Mouse (Mus musculus) embryonic facial prominence, embryonic 12.5 days (tissue): ENCODE measurements around the gene Tjp2. TPM values are rescaled to one million over a fixed set of nuclear protein-coding genes. Genes with fewer than 3 reads are reported as not detected.

ENCODE experiments used
- ATAC-seq: fragments of 200-750 bp; cut with Nextera tagmentation; 2 replicates; pipeline ENCODE4 v1.8.0; 2017; ENCODE audit not compliant: insufficient number of reproducible peaks, insufficient read depth, low FRiP score, low TSS enrichment
- H3K27ac ChIP-seq: fragments of 300-500 bp; sonication (generic); 2 replicates; pipeline ENCODE4 v1.5.1; 2016; ENCODE audit warnings: mild to moderate bottlenecking
- H3K27me3 ChIP-seq: fragments of 300-500 bp; sonication (generic); 2 replicates; pipeline ENCODE4 v1.6.1; 2016; ENCODE audit warnings: mild to moderate bottlenecking, moderate library complexity
- H3K36me3 ChIP-seq: fragments of 300-500 bp; sonication (generic); 2 replicates; pipeline ENCODE4 v1.6.1; 2016; ENCODE audit warnings: mild to moderate bottlenecking
- H3K4me1 ChIP-seq: fragments of 300-500 bp; sonication (generic); 2 replicates; pipeline ENCODE4 v1.6.1; 2016
- H3K4me2 ChIP-seq: fragments of 300-500 bp; sonication (generic); replicated peaks from 2 replicates; pipeline ENCODE4 v1.6.1; 2016; ENCODE audit warnings: mild to moderate bottlenecking, moderate library complexity
- H3K4me3 ChIP-seq: fragments of 300-500 bp; sonication (generic); 2 replicates; pipeline ENCODE4 v1.5.1; 2016; ENCODE audit warnings: mild to moderate bottlenecking
- H3K9ac ChIP-seq: fragments of 300-500 bp; sonication (generic); 2 replicates; pipeline ENCODE4 v1.6.1; 2016; ENCODE audit warnings: mild to moderate bottlenecking, moderate library complexity
- H3K9me3 ChIP-seq: fragments of 300-500 bp; sonication (generic); 2 replicates; pipeline ENCODE4 v1.6.1; 2016; ENCODE audit warnings: mild to moderate bottlenecking, moderate library complexity
- WGBS: fragments of 180-500 bp; shearing (Covaris S2); methylation state at CpG from one replicate; pipeline ENCODE4 v1.1.7; 2016; 5-methylcytosine and 5-hydroxymethylcytosine counted together
- polyA plus RNA-seq: library from polyadenylated mRNA; unstranded; fragments of >200 nt; fragmentation: Nextera tagmentation; extraction: Ambion mirVana; gene quantifications from 2 replicates; pipeline ENCODE4 v1.2.1, GENCODE M21; 2016

Gene Tjp2
- polyA plus RNA-seq, 1 experiment from 2014 or later = 26.6 TPM

DNA sequence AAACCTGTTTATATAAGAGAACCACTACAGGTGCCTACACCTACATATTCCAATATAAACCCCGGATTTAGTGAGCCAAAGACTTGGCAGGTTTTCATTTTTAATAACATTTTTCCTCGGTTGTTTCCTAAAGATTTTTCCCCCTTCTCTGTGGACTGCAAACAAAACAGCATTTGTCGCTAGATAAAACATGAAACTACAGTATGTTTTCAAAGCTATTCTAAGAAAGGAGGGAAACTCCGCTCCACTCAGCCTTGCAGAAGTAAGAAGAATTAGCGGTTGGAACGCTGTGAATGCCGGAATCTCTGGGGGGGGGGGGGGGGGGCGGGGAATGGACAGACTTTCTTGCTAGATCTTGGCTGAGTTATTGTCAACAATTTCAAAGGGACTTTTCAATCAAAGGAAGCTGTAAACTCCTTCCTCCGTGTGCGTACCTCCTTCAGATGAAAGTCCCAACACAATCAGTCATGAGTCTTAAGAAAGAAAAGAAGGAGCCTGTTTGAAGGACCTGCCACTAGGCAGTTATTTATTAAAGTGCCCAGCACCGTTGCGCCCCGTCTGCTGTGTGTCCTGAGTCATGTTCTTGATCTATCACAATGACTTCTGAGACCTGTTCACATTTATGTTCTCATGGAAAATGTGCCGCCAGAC is 3.9 kb downstream of the Tjp2 start:
- Histone ChIP-seq H3K4me1 (peaks cover 7% of the 10 kb centered on the region; the same call in 1 of the 2 replicates), H3K9ac (no peak overlapping the region), H3K9me3 (no peaks in the 10 kb centered on the region), H3K27ac (no peak overlapping the region), H3K4me2 (no peak overlapping the region), H3K4me3 (no peak overlapping the region), H3K27me3 (peaks cover 33% of the 10 kb centered on the region), H3K36me3 (no peaks in the 10 kb centered on the region)
- WGBS = 60% methylated on average over 14 of the region's 14 CpGs
- ATAC-seq = no peak

DNA sequence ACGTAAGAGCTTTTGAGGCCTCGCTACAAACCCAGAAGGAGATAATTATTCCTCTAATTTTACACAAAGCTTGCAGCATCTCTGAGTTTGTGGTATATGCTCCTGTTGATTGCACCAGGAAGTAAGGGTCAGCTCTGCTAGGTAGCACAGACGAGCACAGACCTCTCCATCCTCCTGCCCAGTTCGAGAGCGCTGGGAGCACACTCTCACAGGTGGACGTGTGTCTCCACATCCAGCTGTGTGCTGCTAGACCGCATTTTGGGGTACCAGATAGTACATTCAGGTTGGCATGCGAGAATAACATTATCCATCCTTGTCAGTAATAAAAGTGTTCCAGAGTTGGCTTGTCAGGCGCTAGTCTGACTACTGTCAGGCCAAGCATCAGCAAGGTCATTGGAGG is 5.8 kb downstream of the Tjp2 start:
- no peak for ATAC-seq
- no peak overlapping the region for H3K4me3 ChIP-seq

GRCm38 (mm10) chr19:24218291-24218690 is 6.5 kb downstream of the Tjp2 start:
- Histone ChIP-seq H3K27ac (no peak overlapping the region), H3K9me3 (no peaks in the 10 kb centered on the region), H3K4me3 (no peak overlapping the region), H3K9ac (no peak overlapping the region), H3K36me3 (no peaks in the 10 kb centered on the region), H3K27me3 (peaks cover 9% of the 10 kb centered on the region; the same call in 1 of the 2 replicates), H3K4me2 (no peak overlapping the region), H3K4me1 (peaks cover 3% of the 10 kb centered on the region; the same call in 1 of the 2 replicates)
- ATAC-seq = no peak
- 43% methylated on average over 2 of the region's 2 CpGs for WGBS

More for the DNA sequence above, 5.8 kb downstream of the Tjp2 start:
- Histone ChIP-seq H3K9ac (no peak overlapping the region), H3K27me3 (peaks cover 17% of the 10 kb centered on the region), H3K9me3 (no peaks in the 10 kb centered on the region), H3K4me1 (no peaks in the 10 kb centered on the region), H3K4me2 (no peak overlapping the region), H3K36me3 (no peaks in the 10 kb centered on the region), H3K27ac (0 out of 2 replicates have a peak overlapping the region, but pooled peaks have one; percentile 23)
- 70% methylated on average over 9 of the region's 9 CpGs for WGBS

DNA sequence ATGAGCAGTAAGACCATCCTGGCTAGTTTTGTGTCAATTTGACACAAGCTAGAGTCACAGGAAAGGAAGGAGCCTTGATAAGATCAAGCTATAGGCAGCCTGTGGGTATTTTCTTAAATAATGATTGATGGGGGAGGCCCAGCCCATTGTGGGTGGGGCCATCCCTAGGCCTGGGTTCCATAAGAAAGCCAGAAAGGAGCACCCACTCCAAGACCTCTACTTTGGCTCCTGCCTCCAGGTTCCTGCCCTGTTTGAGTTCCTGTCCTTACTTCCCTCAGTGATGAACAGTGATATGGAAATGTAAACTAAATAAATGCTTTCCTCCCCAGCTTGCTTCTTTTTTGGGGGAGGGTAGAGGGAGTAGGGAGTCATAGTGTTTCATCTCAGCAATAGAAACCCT is 7.0 kb downstream of the Tjp2 start:
- Histone ChIP-seq H3K9ac (no peak overlapping the region), H3K27ac (no peak overlapping the region), H3K36me3 (no peaks in the 10 kb centered on the region), H3K27me3 (peaks cover 6% of the 10 kb centered on the region; the same call in 1 of the 2 replicates), H3K4me2 (no peak overlapping the region), H3K4me1 (peaks cover 7% of the 10 kb centered on the region; the same call in 1 of the 2 replicates), H3K9me3 (no peaks in the 10 kb centered on the region), H3K4me3 (no peak overlapping the region)
- no peak for ATAC-seq

GRCm38 (mm10) chr19:24216771-24217170 is 8.1 kb downstream of the Tjp2 start:
- Histone ChIP-seq H3K4me2 (no peak overlapping the region), H3K9me3 (no peaks in the 10 kb centered on the region), H3K9ac (no peak overlapping the region), H3K27ac (no peak overlapping the region), H3K4me3 (no peak overlapping the region), H3K36me3 (no peaks in the 10 kb centered on the region), H3K27me3 (no peaks in the 10 kb centered on the region), H3K4me1 (peaks cover 7% of the 10 kb centered on the region; the same call in 1 of the 2 replicates)
- no peak for ATAC-seq
- WGBS = 84% methylated on average over 9 of the region's 9 CpGs

DNA sequence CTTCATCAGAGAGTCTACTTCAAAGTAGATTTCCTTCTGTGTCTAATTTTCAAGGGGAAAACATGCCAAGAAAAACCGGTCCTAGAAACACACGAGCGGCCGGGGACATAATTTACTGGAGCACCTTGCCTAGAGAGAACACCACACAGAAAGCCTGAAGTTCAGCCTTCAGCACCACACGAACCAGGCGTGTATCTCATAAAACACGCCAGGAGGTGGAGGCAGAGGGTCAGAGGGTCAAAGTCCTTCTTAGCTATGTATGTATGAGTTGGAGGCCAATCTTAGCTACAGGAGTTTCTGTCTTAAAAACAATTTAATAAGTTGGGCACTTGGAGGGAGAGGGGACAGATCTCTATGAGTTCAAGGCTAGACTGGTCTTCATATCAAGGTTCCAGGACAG is 9.9 kb downstream of the Tjp2 start:
- Histone ChIP-seq H3K27ac (no peak overlapping the region), H3K36me3 (no peaks in the 10 kb centered on the region), H3K4me1 (peaks cover 7% of the 10 kb centered on the region), H3K9ac (no peak overlapping the region), H3K4me2 (no peak overlapping the region), H3K27me3 (no peaks in the 10 kb centered on the region), H3K4me3 (no peak overlapping the region), H3K9me3 (no peaks in the 10 kb centered on the region)
- ATAC-seq = no peak
- 74% methylated on average over 7 of the region's 7 CpGs for WGBS

DNA sequence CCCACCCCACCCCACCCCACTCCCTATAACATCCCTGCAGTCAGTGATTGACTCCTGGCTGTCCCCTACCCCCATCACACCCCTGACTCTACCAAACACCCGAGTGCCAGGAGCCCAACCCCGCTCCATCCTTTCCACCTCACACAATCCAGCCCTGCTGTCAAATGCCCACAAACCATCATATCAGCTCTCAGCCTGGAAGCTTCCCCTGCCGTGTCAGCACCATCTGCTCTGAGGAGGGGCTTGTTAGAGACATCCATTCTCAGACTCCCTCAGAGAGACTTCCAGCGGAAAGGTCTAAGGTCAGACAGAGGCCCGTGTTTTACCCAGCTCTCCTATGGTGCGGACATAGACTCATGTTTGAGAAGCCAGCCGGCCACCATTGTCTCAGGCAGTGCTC is 11.5 kb downstream of the Tjp2 start:
- WGBS = 36% methylated on average over 7 of the region's 7 CpGs

GRCm38 (mm10) chr19:24212552-24213249 is 12.1 kb downstream of the Tjp2 start:
- Histone ChIP-seq H3K9ac (no peak overlapping the region), H3K4me3 (no peak overlapping the region), H3K27ac (no peak overlapping the region), H3K9me3 (no peaks in the 10 kb centered on the region), H3K27me3 (no peaks in the 10 kb centered on the region), H3K36me3 (no peaks in the 10 kb centered on the region), H3K4me1 (peaks cover 7% of the 10 kb centered on the region), H3K4me2 (no peak overlapping the region)
- no peak for ATAC-seq
- 78% methylated on average over 12 of the region's 12 CpGs for WGBS

More for the DNA sequence above, 11.5 kb downstream of the Tjp2 start:
- H3K4me3 ChIP-seq = no peak overlapping the region
- H3K9me3 ChIP-seq = no peaks in the 10 kb centered on the region
- no peaks in the 10 kb centered on the region for H3K36me3 ChIP-seq
- no peaks in the 10 kb centered on the region for H3K27me3 ChIP-seq
- peak; percentile 38 for ATAC-seq
- H3K4me1 ChIP-seq = peaks cover 7% of the 10 kb centered on the region
- no peak overlapping the region for H3K9ac ChIP-seq
- H3K4me2 ChIP-seq = no peak overlapping the region
- H3K27ac ChIP-seq = no peak overlapping the region

GRCm38 (mm10) chr19:24211168-24211567 is 13.7 kb downstream of the Tjp2 start:
- WGBS = 72% methylated on average over 10 of the region's 10 CpGs
- H3K36me3 ChIP-seq = no peaks in the 10 kb centered on the region
- H3K4me3 ChIP-seq = no peak overlapping the region
- H3K4me2 ChIP-seq = no peak overlapping the region
- H3K27me3 ChIP-seq = no peaks in the 10 kb centered on the region
- H3K9ac ChIP-seq = no peak overlapping the region
- no peak for ATAC-seq
- no peak overlapping the region for H3K27ac ChIP-seq
- no peaks in the 10 kb centered on the region for H3K9me3 ChIP-seq
- peaks cover 7% of the 10 kb centered on the region for H3K4me1 ChIP-seq

DNA sequence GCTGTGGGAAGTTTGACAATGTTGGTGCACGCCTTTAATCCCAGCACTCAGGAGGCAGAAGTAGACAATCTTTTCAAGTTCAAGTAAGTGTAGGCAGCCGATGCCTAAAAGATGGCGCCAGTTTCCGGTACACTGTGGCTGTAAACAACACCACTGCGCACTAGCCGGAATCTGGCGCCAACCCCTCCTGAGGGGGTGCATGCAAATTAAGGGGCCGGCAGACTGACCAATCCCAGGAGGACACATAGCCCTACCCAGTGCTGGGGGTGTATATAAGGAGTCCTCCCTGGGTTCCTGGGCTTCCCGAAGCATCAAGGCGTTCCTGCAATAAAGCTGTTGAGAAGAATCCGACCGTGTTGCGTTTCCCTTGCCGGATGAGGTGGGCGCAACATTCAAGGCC is 15.3 kb downstream of the Tjp2 start:
- Histone ChIP-seq H3K27ac (no peak overlapping the region), H3K4me3 (no peak overlapping the region), H3K4me2 (no peak overlapping the region), H3K27me3 (no peaks in the 10 kb centered on the region), H3K4me1 (peaks cover 7% of the 10 kb centered on the region), H3K9me3 (no peaks in the 10 kb centered on the region), H3K36me3 (no peaks in the 10 kb centered on the region), H3K9ac (no peak overlapping the region)
- no peak for ATAC-seq
- WGBS = 94% methylated on average over 15 of the region's 15 CpGs

- H3K4me2 ChIP-seq = no peak overlapping the region
- H3K4me3 ChIP-seq = no peak overlapping the region
- no peak overlapping the region for H3K27ac ChIP-seq
- H3K27me3 ChIP-seq = no peaks in the 10 kb centered on the region
- no peak overlapping the region for H3K9ac ChIP-seq
- WGBS = 75% methylated on average over 1 of the region's 1 CpGs
- no peaks in the 10 kb centered on the region for H3K9me3 ChIP-seq
- H3K4me1 ChIP-seq = peaks cover 1% of the 10 kb centered on the region; the same call in 1 of the 2 replicates
- H3K36me3 ChIP-seq = no peaks in the 10 kb centered on the region
- ATAC-seq = no peak
Observed at GRCm38 (mm10) chr19:24207967-24208366, 16.9 kb downstream of the Tjp2 start.

DNA sequence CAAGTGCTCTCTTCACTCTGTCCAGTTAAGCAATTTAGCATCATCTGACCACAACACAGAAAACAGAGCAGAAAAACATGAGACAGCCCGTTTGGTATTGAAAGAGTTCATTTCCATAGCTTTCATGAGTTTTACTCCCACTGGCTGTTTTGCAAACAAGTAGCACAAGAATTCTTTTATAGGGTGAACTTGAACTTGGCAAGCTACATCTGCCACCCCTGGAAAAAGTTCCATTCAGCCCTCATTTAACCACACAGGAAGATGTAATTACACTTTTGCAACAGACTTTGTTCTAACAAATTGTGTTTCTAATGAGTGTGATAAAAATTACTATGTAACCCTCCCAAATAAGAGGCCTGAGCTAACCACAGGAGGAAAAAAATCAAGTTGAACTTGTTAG is 19.8 kb downstream of the Tjp2 start:
- no peak for ATAC-seq
- no peaks in the 10 kb centered on the region for H3K9me3 ChIP-seq
- 60% methylated on average over 1 of the region's 1 CpGs for WGBS
- H3K27ac ChIP-seq = no peak overlapping the region
- no peak overlapping the region for H3K9ac ChIP-seq
- no peaks in the 10 kb centered on the region for H3K27me3 ChIP-seq
- no peaks in the 10 kb centered on the region for H3K4me1 ChIP-seq
- no peaks in the 10 kb centered on the region for H3K36me3 ChIP-seq
- no peak overlapping the region for H3K4me2 ChIP-seq
- H3K4me3 ChIP-seq = no peak overlapping the region
